Mouse (Mus musculus): Measurements from ENCODE around the gene B3gnt9.
A peak's percentile ranks its signal among the peaks of the same experiment; 100 is the strongest.

DNA sequence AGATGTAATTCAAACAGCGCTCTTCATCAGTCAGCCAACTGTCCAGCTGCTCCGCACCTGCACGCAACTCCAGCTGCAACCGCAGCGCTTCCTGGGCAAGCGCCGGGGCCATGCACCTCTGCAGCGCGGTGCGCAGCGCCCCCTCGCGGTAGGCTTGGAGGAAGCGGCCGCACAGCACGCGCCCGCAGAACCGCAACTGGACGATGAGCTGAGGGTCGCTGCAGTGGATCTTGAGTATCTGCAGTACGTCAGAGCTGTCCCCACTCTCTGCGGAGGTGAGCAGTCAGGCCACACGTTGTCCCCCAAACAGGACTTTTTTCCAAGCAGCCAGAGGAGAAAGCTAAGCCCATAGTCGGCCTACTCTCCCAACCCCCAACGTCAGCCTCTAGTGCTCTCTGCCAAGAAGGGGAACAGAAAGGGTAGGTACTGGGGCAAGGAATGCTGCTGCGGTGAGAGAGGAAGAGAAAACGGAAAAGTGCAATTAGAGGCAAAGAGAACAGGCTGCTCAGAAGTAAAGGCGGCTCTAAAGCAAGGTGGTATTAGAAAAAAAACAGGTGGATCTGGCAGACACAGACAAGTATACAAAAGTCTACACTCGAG lies 4.9 kb upstream of the B3gnt9 start:
- TF ChIP-seq CTCF (IDR thresholded peaks at IDR 0.05; ENCODE audit: control insufficient read depth, insufficient read depth, insufficient read length) (peak; percentile 89), USF1 (IDR thresholded peaks at IDR 0.05; ENCODE audit: low read depth) (no peak)
